ENCODE assay signal across 13 mouse cellular contexts in genomic region chr15:25120441-25120840, GRCm38 (mm10).
DNase-seq lines count a peak whose midpoint lies in the region; ATAC-seq and TF ChIP-seq lines count a peak whose summit lies in the region.
"Had no signal": no experiment of that assay in that cellular context is flagged by ENCODE, and none has a peak within 500 bp of the region (broad histone marks: within the 10 kb centered on the region; RNA-seq: fewer than 3 reads in every experiment).

No protein-coding gene starts in this region.

- H3K4me1 ChIP-seq in hindbrain, embryonic 10.5 days (replicated peaks), result no peaks in the 10 kb centered on the region
- no peaks in the 10 kb centered on the region for H3K4me1 ChIP-seq in hindbrain, embryonic 14.5 days (replicated peaks; ENCODE audit: control insufficient read depth, insufficient read depth, low read length)
- no peaks in the 10 kb centered on the region; the same call in 1 of the 2 replicates for H3K4me1 ChIP-seq in neural tube, embryonic 14.5 days (ENCODE audit: control insufficient read depth, insufficient read depth, low read length)
- H3K4me1 ChIP-seq in neural tube, embryonic 15.5 days, result peaks cover 6% of the 10 kb centered on the region
- H3K4me1 ChIP-seq: heart, embryonic 13.5 days; kidney, embryonic 15.5 days; liver, embryonic 13.5 days had no signal

- no peaks in the 10 kb centered on the region for H3K9me3 ChIP-seq in hindbrain, embryonic 10.5 days
- no peaks in the 10 kb centered on the region for H3K9me3 ChIP-seq in hindbrain, embryonic 14.5 days (ENCODE audit: control insufficient read depth, low read length)
- H3K9me3 ChIP-seq in neural tube, embryonic 14.5 days (ENCODE audit: control insufficient read depth, low read length), result no peaks in the 10 kb centered on the region
- H3K9me3 ChIP-seq in neural tube, embryonic 15.5 days (replicated peaks), result no peaks in the 10 kb centered on the region
- H3K9me3 ChIP-seq: heart, embryonic 13.5 days; kidney, embryonic 15.5 days; liver, embryonic 13.5 days had no signal

- no peak for TF ChIP-seq CTCF in layer of hippocampus, adult 2 months (conservative IDR thresholded peaks at IDR 0.05)

- no peaks in the 10 kb centered on the region for H3K27me3 ChIP-seq in hindbrain, embryonic 10.5 days (ENCODE audit: insufficient read depth, poor library complexity, severe bottlenecking)
- H3K27me3 ChIP-seq in hindbrain, embryonic 14.5 days (ENCODE audit: control insufficient read depth, insufficient read depth, low read length), result no peaks in the 10 kb centered on the region
- no peaks in the 10 kb centered on the region for H3K27me3 ChIP-seq in neural tube, embryonic 14.5 days (ENCODE audit: control insufficient read depth, insufficient read depth, low read length)
- H3K27me3 ChIP-seq in neural tube, embryonic 15.5 days (replicated peaks), result no peaks in the 10 kb centered on the region
- H3K27me3 ChIP-seq: heart, embryonic 13.5 days; kidney, embryonic 15.5 days; liver, embryonic 13.5 days had no signal

- H3K4me3 ChIP-seq in hindbrain, embryonic 10.5 days, result no peak overlapping the region
- H3K4me3 ChIP-seq in hindbrain, embryonic 14.5 days (replicated peaks; ENCODE audit: low read length), result no peak overlapping the region
- no peak overlapping the region for H3K4me3 ChIP-seq in neural tube, embryonic 14.5 days (ENCODE audit: low read depth, low read length)
- H3K4me3 ChIP-seq in neural tube, embryonic 15.5 days (replicated peaks), result no peak overlapping the region
- H3K4me3 ChIP-seq in layer of hippocampus, adult 2 months, result no peak overlapping the region
- H3K4me3 ChIP-seq: heart, embryonic 13.5 days; kidney, embryonic 15.5 days; liver, embryonic 13.5 days had no signal

- no peaks in the 10 kb centered on the region for H3K36me3 ChIP-seq in hindbrain, embryonic 10.5 days
- no peaks in the 10 kb centered on the region for H3K36me3 ChIP-seq in hindbrain, embryonic 14.5 days (replicated peaks; ENCODE audit: control insufficient read depth, insufficient read depth)
- H3K36me3 ChIP-seq in neural tube, embryonic 14.5 days (ENCODE audit: control insufficient read depth, insufficient read depth, low read length), result no peaks in the 10 kb centered on the region
- H3K36me3 ChIP-seq in neural tube, embryonic 15.5 days, result no peaks in the 10 kb centered on the region
- H3K36me3 ChIP-seq: heart, embryonic 13.5 days; kidney, embryonic 15.5 days; liver, embryonic 13.5 days had no signal

- WGBS in hindbrain, embryonic 10.5 days, result 64% methylated on average over 4 of the region's 4 CpGs
- WGBS in hindbrain, embryonic 14.5 days, result 40% methylated on average over 4 of the region's 4 CpGs
- WGBS in neural tube, embryonic 14.5 days, result 26% methylated on average over 4 of the region's 4 CpGs
- 35% methylated on average over 4 of the region's 4 CpGs for WGBS in neural tube, embryonic 15.5 days

- H3K4me2 ChIP-seq in hindbrain, embryonic 14.5 days (replicated peaks), result no peak overlapping the region
- no peak overlapping the region for H3K4me2 ChIP-seq in neural tube, embryonic 14.5 days (ENCODE audit: low read depth, low read length)
- H3K4me2 ChIP-seq in neural tube, embryonic 15.5 days, result no peak overlapping the region
- H3K4me2 ChIP-seq: heart, embryonic 13.5 days; kidney, embryonic 15.5 days; liver, embryonic 13.5 days had no signal

- ATAC-seq in hindbrain, embryonic 14.5 days (ENCODE audit: low FRiP score), result no peak
- ATAC-seq in neural tube, embryonic 14.5 days (ENCODE audit: low read depth), result peak; percentile 58; the same call in 1 of the 2 replicates
- no peak for ATAC-seq in neural tube, embryonic 15.5 days (ENCODE audit: low FRiP score)

- H3K27ac ChIP-seq in hindbrain, embryonic 10.5 days, result no peak overlapping the region
- no peak overlapping the region for H3K27ac ChIP-seq in hindbrain, embryonic 14.5 days
- H3K27ac ChIP-seq in neural tube, embryonic 14.5 days (ENCODE audit: low read depth, low read length), result no peak overlapping the region
- H3K27ac ChIP-seq in neural tube, embryonic 15.5 days (replicated peaks), result no peak overlapping the region
- H3K27ac ChIP-seq in layer of hippocampus, adult 2 months, result no peak overlapping the region
- H3K27ac ChIP-seq: heart, embryonic 13.5 days; kidney, embryonic 15.5 days; liver, embryonic 13.5 days had no signal

- DNase-seq in hindbrain, embryonic 10.5 days (ENCODE audit: low spot score), result peak; percentile 14
- DNase-seq in hindbrain, embryonic 14.5 days (ENCODE audit: low spot score), result no peak
- DNase-seq in layer of hippocampus, adult 2 months (ENCODE audit: low spot score in 2 of 2), result peak; percentile 46 to 68
- peak; percentile 33 for DNase-seq in right cerebral cortex, postnatal 25 days
- no peak for DNase-seq in thymus, adult 18-20 months
- DNase-seq: cerebellum, postnatal 36 days; gastrocnemius, postnatal 14 days; liver, embryonic 13.5 days; lung, postnatal 36 days had no signal

- no peak overlapping the region for H3K9ac ChIP-seq in hindbrain, embryonic 14.5 days
- no peak overlapping the region for H3K9ac ChIP-seq in neural tube, embryonic 14.5 days (replicated peaks; ENCODE audit: low read depth, low read length)
- H3K9ac ChIP-seq in neural tube, embryonic 15.5 days (replicated peaks), result no peak overlapping the region
- H3K9ac ChIP-seq: heart, embryonic 13.5 days; kidney, embryonic 15.5 days; liver, embryonic 13.5 days had no signal

Comparison
In these comparisons a context has a peak if more than half of its experiments do, and no peak if none do; other contexts are left out.
1. DNase-seq: peak in hindbrain, embryonic 10.5 days (single experiment), layer of hippocampus, adult 2 months (2 of 2) and right cerebral cortex, postnatal 25 days (single experiment); none in hindbrain, embryonic 14.5 days (single experiment) and thymus, adult 18-20 months (0 of 2).